Mouse (Mus musculus) spleen, adult 2 months (tissue): ENCODE results near the gene Tmem54. TPM values are rescaled to one million over a fixed set of nuclear protein-coding genes. Genes with fewer than 3 reads are reported as not detected.

ENCODE experiments used
- DNase-seq, 2 experiments: peaks; one replicate each; pipeline versions ENCODE4 v3.0.0 to v3.0.0-alpha.2; 2012 to 2021; ENCODE audit warnings: low spot score in 2 of 2, low read depth in 1 of 2
- H3K27ac ChIP-seq: fragments of 200-500 bp; 2 replicates; pipeline ENCODE4 v1.5.1; 2012; ENCODE audit warnings: low read length, inconsistent platforms; ENCODE audit not compliant: insufficient read depth
- H3K27me3 ChIP-seq: fragments of 200-500 bp; 2 replicates; pipeline ENCODE4 v1.6.1; 2012; ENCODE audit warnings: mild to moderate bottlenecking, moderate library complexity, low read length, inconsistent platforms; ENCODE audit not compliant: control insufficient read depth, insufficient read depth
- H3K36me3 ChIP-seq: fragments of 200-500 bp; 2 replicates; pipeline ENCODE4 v1.6.1; 2012; ENCODE audit warnings: mild to moderate bottlenecking, low read length, inconsistent platforms; ENCODE audit not compliant: control insufficient read depth, insufficient read depth
- H3K4me1 ChIP-seq: fragments of 200-500 bp; 2 replicates; pipeline ENCODE4 v1.6.1; 2011; ENCODE audit warnings: inconsistent platforms; ENCODE audit not compliant: control insufficient read depth, insufficient read depth, insufficient read length
- H3K4me3 ChIP-seq: fragments of 200-500 bp; 2 replicates; pipeline ENCODE4 v1.5.1; 2011; ENCODE audit warnings: mild to moderate bottlenecking, inconsistent platforms; ENCODE audit not compliant: insufficient read depth, insufficient read length; ENCODE audit errors: extremely low read depth
- CTCF ChIP-seq: fragments of 200-500 bp; IDR thresholded peaks from 2 replicates; pipeline ENCODE4 v1.5.1; 2011; ENCODE audit warnings: mild to moderate bottlenecking, inconsistent platforms; ENCODE audit not compliant: insufficient read depth, insufficient read length, insufficient replicate concordance; ENCODE audit errors: extremely low read depth
- POLR2A ChIP-seq: fragments of 200-500 bp; IDR thresholded peaks from 2 replicates; pipeline ENCODE4 v1.6.1; 2011; ENCODE audit warnings: low read depth, low read length, inconsistent platforms
- WGBS: fragments of 180-500 bp; shearing (Covaris S2); methylation state at CpG from one replicate; pipeline ENCODE4 v1.1.7; 2018; 5-methylcytosine and 5-hydroxymethylcytosine counted together
- polyA plus RNA-seq: library from polyadenylated mRNA; depleted of rRNA; stranded (reverse); fragments of >200 nt; gene quantifications from 2 replicates; pipeline ENCODE4 v1.2.3, GENCODE M21; 2012

Gene Tmem54
- polyA plus RNA-seq, 1 experiment = 0.60 TPM

GRCm38 (mm10) chr4:129142439-129143045, 37.2 kb downstream of the Tmem54 start:
- Histone ChIP-seq H3K4me3 (no peak overlapping the region), H3K4me1 (no peaks in the 10 kb centered on the region; the same call in 1 of the 2 replicates), H3K36me3 (0 out of 2 replicates have a peak, but pooled peaks cover under 1% of the 10 kb centered on the region), H3K27me3 (0 out of 2 replicates have a peak, but pooled peaks cover 2% of the 10 kb centered on the region), H3K27ac (no peak overlapping the region)
- 87% methylated on average over 11 of the region's 11 CpGs for WGBS
- no peak for DNase-seq
- no peak for TF ChIP-seq POLR2A
- no peak for TF ChIP-seq CTCF

GRCm38 (mm10) chr4:129143509-129143908, 38.2 kb downstream of the Tmem54 start:
- no peak overlapping the region for H3K4me3 ChIP-seq
- no peaks in the 10 kb centered on the region; the same call in 1 of the 2 replicates for H3K4me1 ChIP-seq
- TF ChIP-seq CTCF (no peak), POLR2A (no peak)
- no peak overlapping the region for H3K27ac ChIP-seq
- 0 out of 2 replicates have a peak, but pooled peaks cover 1% of the 10 kb centered on the region for H3K36me3 ChIP-seq
- no peaks in the 10 kb centered on the region for H3K27me3 ChIP-seq
- DNase-seq = no peak
- WGBS = 69% methylated on average over 5 of the region's 5 CpGs

GRCm38 (mm10) chr4:129144401-129145367, 39.3 kb downstream of the Tmem54 start:
- no peaks in the 10 kb centered on the region; the same call in 1 of the 2 replicates for H3K4me1 ChIP-seq
- 86% methylated on average over 16 of the region's 16 CpGs for WGBS
- H3K27ac ChIP-seq = no peak overlapping the region
- peaks cover 5% of the 10 kb centered on the region for H3K36me3 ChIP-seq
- no peak for DNase-seq
- H3K27me3 ChIP-seq = no peaks in the 10 kb centered on the region
- no peak overlapping the region for H3K4me3 ChIP-seq
- TF ChIP-seq CTCF = no peak

- no peak for DNase-seq
- Histone ChIP-seq H3K36me3 (peaks cover 10% of the 10 kb centered on the region), H3K4me3 (no peak overlapping the region), H3K27ac (no peak overlapping the region), H3K27me3 (no peaks in the 10 kb centered on the region), H3K4me1 (no peaks in the 10 kb centered on the region; the same call in 1 of the 2 replicates)
- no peak for TF ChIP-seq CTCF
- TF ChIP-seq POLR2A = no peak
- 69% methylated on average over 4 of the region's 4 CpGs for WGBS
Observed at GRCm38 (mm10) chr4:129145411-129145810, 40.1 kb downstream of the Tmem54 start.

GRCm38 (mm10) chr4:129145943-129146342, 40.6 kb downstream of the Tmem54 start:
- TF ChIP-seq CTCF (no peak), POLR2A (no peak)
- Histone ChIP-seq H3K36me3 (peaks cover 13% of the 10 kb centered on the region), H3K27ac (no peak overlapping the region), H3K4me3 (no peak overlapping the region), H3K27me3 (no peaks in the 10 kb centered on the region), H3K4me1 (no peaks in the 10 kb centered on the region; the same call in 1 of the 2 replicates)
- 83% methylated on average over 4 of the region's 4 CpGs for WGBS
- no peak for DNase-seq

GRCm38 (mm10) chr4:129146392-129146791, 41.0 kb downstream of the Tmem54 start:
- DNase-seq = peak in 1 of 2 experiments; percentile 9
- H3K27me3 ChIP-seq = no peaks in the 10 kb centered on the region
- TF ChIP-seq CTCF = no peak
- TF ChIP-seq POLR2A = no peak
- no peak overlapping the region for H3K4me3 ChIP-seq
- H3K36me3 ChIP-seq = peaks cover 16% of the 10 kb centered on the region
- H3K4me1 ChIP-seq = no peaks in the 10 kb centered on the region; the same call in 1 of the 2 replicates
- H3K27ac ChIP-seq = no peak overlapping the region
- 25% methylated on average over 2 of the region's 2 CpGs for WGBS
